Mouse (Mus musculus): ENCODE measurements around the gene Adam15. TPM values are rescaled to one million over a fixed set of nuclear protein-coding genes. Genes with fewer than 3 reads are reported as not detected.

The Adam15 gene
- polyA plus RNA-seq, 1 experiment from 2014 or later: 108 TPM

GRCm38 (mm10) chr3:89378394-89379067, 28.7 kb upstream of the Adam15 start:
- Histone ChIP-seq H3K9me3 (ENCODE audit: low read length) (no peaks in the 10 kb centered on the region), H3K27ac (ENCODE audit: low read length) (peak overlapping the region; percentile 51), H3K27me3 (ENCODE audit: insufficient read depth, low read length) (no peaks in the 10 kb centered on the region), H3K4me2 (replicated peaks; ENCODE audit: low read depth, low read length) (peak overlapping the region; percentile 62), H3K9ac (replicated peaks; ENCODE audit: low read length) (peak overlapping the region; percentile 72), H3K4me1 (ENCODE audit: insufficient read depth, low read length) (peaks cover 13% of the 10 kb centered on the region), H3K4me3 (ENCODE audit: low read length) (peak overlapping the region; percentile 54), H3K36me3 (ENCODE audit: insufficient read depth, low read length) (peaks cover 12% of the 10 kb centered on the region; the same call in 1 of the 2 replicates)
- peak; percentile 92 for ATAC-seq (ENCODE audit: low FRiP score, low TSS enrichment)
- WGBS: under 1% methylated on average over 28 of the region's 29 CpGs

- 78% methylated on average over 4 of the region's 4 CpGs for WGBS
- Histone ChIP-seq H3K9me3 (ENCODE audit: low read length) (no peaks in the 10 kb centered on the region), H3K4me3 (ENCODE audit: low read length) (peak overlapping the region; percentile 54; the same call in 1 of the 2 replicates), H3K27me3 (ENCODE audit: insufficient read depth, low read length) (no peaks in the 10 kb centered on the region), H3K4me2 (replicated peaks; ENCODE audit: low read depth, low read length) (peak overlapping the region; percentile 62), H3K36me3 (ENCODE audit: insufficient read depth, low read length) (peaks cover 12% of the 10 kb centered on the region; the same call in 1 of the 2 replicates), H3K4me1 (ENCODE audit: insufficient read depth, low read length) (peaks cover 13% of the 10 kb centered on the region), H3K27ac (ENCODE audit: low read length) (no peak overlapping the region), H3K9ac (replicated peaks; ENCODE audit: low read length) (peak overlapping the region; percentile 72)
- ATAC-seq (ENCODE audit: low FRiP score, low TSS enrichment): peak; percentile 13
Measured at GRCm38 (mm10) chr3:89377831-89378230, 28.0 kb upstream of the Adam15 start.

- Histone ChIP-seq H3K4me1 (ENCODE audit: insufficient read depth, low read length) (peaks cover 7% of the 10 kb centered on the region), H3K27ac (ENCODE audit: low read length) (no peak overlapping the region), H3K27me3 (ENCODE audit: insufficient read depth, low read length) (no peaks in the 10 kb centered on the region), H3K4me3 (ENCODE audit: low read length) (no peak overlapping the region), H3K9me3 (ENCODE audit: low read length) (no peaks in the 10 kb centered on the region), H3K9ac (replicated peaks; ENCODE audit: low read length) (no peak overlapping the region), H3K4me2 (replicated peaks; ENCODE audit: low read depth, low read length) (no peak overlapping the region), H3K36me3 (ENCODE audit: insufficient read depth, low read length) (no peaks in the 10 kb centered on the region)
- WGBS: 44% methylated on average over 5 of the region's 5 CpGs
- ATAC-seq (ENCODE audit: low FRiP score, low TSS enrichment): no peak
Measured at GRCm38 (mm10) chr3:89373581-89374231, 23.9 kb upstream of the Adam15 start.

GRCm38 (mm10) chr3:89367338-89367737, 17.5 kb upstream of the Adam15 start:
- H3K36me3 ChIP-seq (ENCODE audit: insufficient read depth, low read length): no peaks in the 10 kb centered on the region
- no peak overlapping the region for H3K4me3 ChIP-seq (ENCODE audit: low read length)
- WGBS: 54% methylated on average over 11 of the region's 11 CpGs
- no peaks in the 10 kb centered on the region for H3K9me3 ChIP-seq (ENCODE audit: low read length)
- no peaks in the 10 kb centered on the region for H3K27me3 ChIP-seq (ENCODE audit: insufficient read depth, low read length)
- no peak overlapping the region for H3K9ac ChIP-seq (replicated peaks; ENCODE audit: low read length)
- H3K4me2 ChIP-seq (replicated peaks; ENCODE audit: low read depth, low read length): no peak overlapping the region
- no peak overlapping the region for H3K27ac ChIP-seq (ENCODE audit: low read length)
- peak; percentile 55; the same call in 1 of the 2 replicates for ATAC-seq (ENCODE audit: low FRiP score, low TSS enrichment)
- peaks cover 9% of the 10 kb centered on the region; the same call in 1 of the 2 replicates for H3K4me1 ChIP-seq (ENCODE audit: insufficient read depth, low read length)

DNA sequence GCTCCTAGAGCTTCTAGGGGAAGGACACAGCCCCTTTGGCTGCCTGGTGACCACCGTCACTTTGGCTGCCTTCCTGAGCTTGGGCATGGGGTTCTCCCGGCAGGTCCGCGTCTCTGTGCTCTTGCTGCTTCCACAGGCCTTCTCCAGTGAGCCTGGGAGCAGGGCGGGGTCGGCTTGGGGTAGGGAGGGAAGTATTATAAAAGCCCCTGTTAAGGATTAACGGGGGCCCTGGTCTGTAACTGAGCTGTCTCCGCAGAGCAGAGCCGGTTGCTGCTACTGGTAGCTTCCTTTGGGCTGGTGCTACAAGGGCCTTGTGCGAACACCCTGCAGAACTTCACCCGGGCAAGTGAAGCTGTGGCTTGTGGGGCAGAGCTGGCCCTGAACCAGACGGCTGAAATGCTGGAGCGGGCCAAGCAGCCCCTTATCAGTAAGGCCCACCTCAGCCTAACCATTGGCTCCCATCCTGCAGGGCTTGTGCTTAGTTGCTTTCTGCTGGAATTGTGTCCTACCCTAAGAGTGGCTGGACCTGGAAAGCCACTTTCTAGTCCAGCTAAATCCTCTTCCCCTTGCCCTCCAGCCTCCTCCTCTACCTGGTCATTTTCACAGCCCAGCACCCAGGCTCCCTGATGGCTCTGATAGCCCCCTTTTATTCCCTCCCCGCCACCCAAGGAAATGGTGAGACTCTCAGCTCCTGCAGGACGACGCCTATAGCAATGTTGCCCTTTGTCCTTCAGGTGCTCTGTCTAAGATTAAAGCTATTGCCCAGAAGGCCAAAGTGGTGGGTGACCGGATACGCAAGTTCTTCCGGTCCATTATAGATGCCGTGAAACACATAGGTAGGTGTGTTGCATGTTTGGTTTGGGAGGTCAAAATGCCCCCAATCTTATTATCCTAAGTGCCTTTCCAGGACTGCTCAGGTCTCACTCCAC, 16.0 kb upstream of the Adam15 start:
- Histone ChIP-seq H3K9me3 (ENCODE audit: low read length) (no peaks in the 10 kb centered on the region), H3K36me3 (ENCODE audit: insufficient read depth, low read length) (no peaks in the 10 kb centered on the region), H3K9ac (replicated peaks; ENCODE audit: low read length) (no peak overlapping the region; the same call in 1 of the 2 replicates), H3K4me1 (ENCODE audit: insufficient read depth, low read length) (peaks cover 9% of the 10 kb centered on the region; the same call in 1 of the 2 replicates), H3K27me3 (ENCODE audit: insufficient read depth, low read length) (no peaks in the 10 kb centered on the region), H3K27ac (ENCODE audit: low read length) (peak overlapping the region; percentile 75; the same call in 1 of the 2 replicates), H3K4me3 (ENCODE audit: low read length) (no peak overlapping the region), H3K4me2 (replicated peaks; ENCODE audit: low read depth, low read length) (no peak overlapping the region)
- peak; percentile 81; the same call in 1 of the 2 replicates for ATAC-seq (ENCODE audit: low FRiP score, low TSS enrichment)
- WGBS: 57% methylated on average over 20 of the region's 20 CpGs

DNA sequence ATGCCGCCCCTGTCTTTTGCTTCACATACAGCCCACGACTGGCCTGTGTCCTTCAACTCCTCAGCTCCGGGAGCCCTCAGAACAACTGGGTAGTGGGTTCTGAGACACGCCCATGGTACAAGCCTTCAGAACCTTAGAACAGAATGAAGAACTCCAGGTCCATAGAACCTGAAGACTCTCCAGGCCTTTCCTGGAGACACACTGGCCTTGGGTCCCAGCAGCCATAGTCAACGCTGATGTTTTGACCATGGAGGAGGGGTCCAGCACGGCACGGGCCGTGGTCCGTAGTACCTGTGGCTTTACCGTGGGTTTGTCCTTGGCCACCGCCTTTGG, 15.3 kb upstream of the Adam15 start, which contains the start of gene Dcst1:
Gene Dcst1, minus strand, starts transcription at position 101 of the 333 bp plus-strand sequence.
- no peak within 1 kb of the TSS for H3K4me3 ChIP-seq (ENCODE audit: low read length)
- H3K9ac ChIP-seq (replicated peaks; ENCODE audit: low read length): no peak within 1 kb of the TSS; the same call in 1 of the 2 replicates
- H3K36me3 ChIP-seq (ENCODE audit: insufficient read depth, low read length): no peaks in the 10 kb centered on the region
- no peaks in the 10 kb centered on the region for H3K27me3 ChIP-seq (ENCODE audit: insufficient read depth, low read length)
- H3K9me3 ChIP-seq (ENCODE audit: low read length): no peaks in the 10 kb centered on the region
- 91% methylated on average over 11 of the region's 11 CpGs for WGBS
- ATAC-seq (ENCODE audit: low FRiP score, low TSS enrichment): no peak
- H3K27ac ChIP-seq (ENCODE audit: low read length): peak within 1 kb of the TSS; percentile 75; the same call in 1 of the 2 replicates
- H3K4me2 ChIP-seq (replicated peaks; ENCODE audit: low read depth, low read length): no peak within 1 kb of the TSS
- peaks cover 9% of the 10 kb centered on the region; the same call in 1 of the 2 replicates for H3K4me1 ChIP-seq (ENCODE audit: insufficient read depth, low read length)

DNA sequence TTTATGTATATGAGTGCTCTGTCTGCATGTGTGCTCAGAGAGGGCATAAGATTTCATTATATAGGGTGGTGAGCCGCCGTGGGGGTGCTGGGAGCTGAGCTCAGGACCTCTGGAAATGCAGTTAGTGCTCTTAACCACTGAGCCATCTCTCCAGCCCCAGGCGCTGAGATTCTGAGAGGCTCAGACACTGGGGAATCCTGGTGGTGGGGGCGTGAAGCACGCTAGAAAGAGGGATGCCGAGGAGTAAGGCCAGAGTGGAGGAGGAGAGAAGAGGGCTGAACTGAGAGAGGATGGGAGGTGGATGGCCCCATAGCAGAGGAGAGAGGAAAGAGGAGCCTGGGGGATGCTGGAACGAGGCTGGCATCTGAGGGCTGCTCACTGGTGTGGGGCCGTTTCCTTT, 14.8 kb upstream of the Adam15 start:
- H3K9ac ChIP-seq (replicated peaks; ENCODE audit: low read length): no peak overlapping the region
- H3K9me3 ChIP-seq (ENCODE audit: low read length): no peaks in the 10 kb centered on the region
- no peak overlapping the region for H3K27ac ChIP-seq (ENCODE audit: low read length)
- H3K4me2 ChIP-seq (replicated peaks; ENCODE audit: low read depth, low read length): no peak overlapping the region
- peaks cover 9% of the 10 kb centered on the region; the same call in 1 of the 2 replicates for H3K4me1 ChIP-seq (ENCODE audit: insufficient read depth, low read length)
- no peak for ATAC-seq (ENCODE audit: low FRiP score, low TSS enrichment)
- WGBS: 71% methylated on average over 8 of the region's 8 CpGs
- no peaks in the 10 kb centered on the region for H3K27me3 ChIP-seq (ENCODE audit: insufficient read depth, low read length)
- no peaks in the 10 kb centered on the region for H3K36me3 ChIP-seq (ENCODE audit: insufficient read depth, low read length)
- H3K4me3 ChIP-seq (ENCODE audit: low read length): no peak overlapping the region

GRCm38 (mm10) chr3:89361675-89362074, 11.9 kb upstream of the Adam15 start, which contains the start of gene Dcst2:
Gene Dcst2, plus strand, starts transcription at chr3:89361975.
- Histone ChIP-seq H3K4me3 (ENCODE audit: low read length) (no peak within 1 kb of the TSS), H3K9me3 (ENCODE audit: low read length) (no peaks in the 10 kb centered on the region), H3K36me3 (ENCODE audit: insufficient read depth, low read length) (no peaks in the 10 kb centered on the region), H3K9ac (replicated peaks; ENCODE audit: low read length) (no peak within 1 kb of the TSS), H3K27me3 (ENCODE audit: insufficient read depth, low read length) (no peaks in the 10 kb centered on the region), H3K4me1 (ENCODE audit: insufficient read depth, low read length) (peaks cover 9% of the 10 kb centered on the region; the same call in 1 of the 2 replicates), H3K27ac (ENCODE audit: low read length) (no peak within 1 kb of the TSS), H3K4me2 (replicated peaks; ENCODE audit: low read depth, low read length) (no peak within 1 kb of the TSS)
- ATAC-seq (ENCODE audit: low FRiP score, low TSS enrichment): no peak
- WGBS: 87% methylated on average over 7 of the region's 7 CpGs

DNA sequence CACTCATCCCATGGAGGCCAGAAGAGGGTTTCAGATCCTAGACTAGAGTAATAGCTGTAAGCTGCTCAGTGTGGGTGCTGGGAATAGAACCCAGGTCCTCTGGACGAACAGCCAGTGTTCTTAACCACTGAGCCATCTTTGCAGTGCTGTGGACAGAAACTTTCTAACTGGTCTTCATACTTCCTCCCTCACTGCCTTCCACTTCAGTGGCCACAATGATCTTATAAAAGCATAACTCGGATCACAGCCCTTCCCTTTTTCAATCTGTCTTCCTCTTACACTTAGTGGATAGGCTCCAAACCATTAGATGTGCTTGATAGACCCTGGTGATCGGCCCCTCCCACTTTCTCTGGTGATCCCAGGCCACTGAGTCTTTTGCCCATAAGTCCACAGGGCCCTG, 10.4 kb upstream of the Adam15 start:
- Histone ChIP-seq H3K9me3 (ENCODE audit: low read length) (no peaks in the 10 kb centered on the region), H3K4me1 (ENCODE audit: insufficient read depth, low read length) (peaks cover 2% of the 10 kb centered on the region; the same call in 1 of the 2 replicates), H3K27me3 (ENCODE audit: insufficient read depth, low read length) (no peaks in the 10 kb centered on the region), H3K9ac (replicated peaks; ENCODE audit: low read length) (no peak overlapping the region), H3K36me3 (ENCODE audit: insufficient read depth, low read length) (no peaks in the 10 kb centered on the region), H3K4me2 (replicated peaks; ENCODE audit: low read depth, low read length) (no peak overlapping the region), H3K27ac (ENCODE audit: low read length) (no peak overlapping the region), H3K4me3 (ENCODE audit: low read length) (no peak overlapping the region)
- 67% methylated on average over 3 of the region's 3 CpGs for WGBS
- ATAC-seq (ENCODE audit: low FRiP score, low TSS enrichment): no peak
